ENCODE assay signal across 8 mouse cellular contexts in the genomic region with DNA sequence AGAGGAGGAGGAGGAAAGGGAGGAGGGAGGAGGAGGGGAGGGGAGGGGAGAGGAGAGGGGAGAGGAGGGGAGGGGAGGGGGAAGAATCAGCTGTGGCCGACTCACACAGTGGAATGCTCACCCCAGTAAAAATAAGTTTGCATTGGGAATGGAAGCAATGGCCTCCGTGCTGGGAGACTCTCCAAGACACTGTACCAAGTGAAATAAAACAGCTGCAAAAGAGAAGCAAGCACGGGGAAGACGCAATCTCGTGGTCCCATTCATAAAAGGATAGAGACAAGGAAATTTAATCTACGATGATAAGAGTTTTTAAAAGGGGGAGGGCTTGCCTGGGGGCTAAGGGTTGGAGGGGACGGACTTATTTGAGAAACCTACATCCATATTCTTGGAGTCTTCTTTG. TPM values are rescaled to one million over a fixed set of nuclear protein-coding genes. Genes with fewer than 3 reads are reported as not detected.
A peak's percentile ranks its signal among the peaks of the same experiment; 100 is the strongest.
DNase-seq lines count a peak whose midpoint lies in the region; ATAC-seq and TF ChIP-seq lines count a peak whose summit lies in the region.

No protein-coding gene starts in this region.

- WGBS in embryonic facial prominence, embryonic 15.5 days = 13% methylated on average over 7 of the region's 7 CpGs
- 39% methylated on average over 7 of the region's 7 CpGs for WGBS in hindbrain, embryonic 14.5 days
- 7% methylated on average over 7 of the region's 7 CpGs for WGBS in liver, embryonic 16.5 days (ENCODE audit: insufficient replicate concordance)

- peak overlapping the region; percentile 52 for H3K4me2 ChIP-seq in embryonic facial prominence, embryonic 15.5 days (replicated peaks)
- peak overlapping the region; percentile 54 for H3K4me2 ChIP-seq in hindbrain, embryonic 14.5 days (replicated peaks)
- peak overlapping the region; percentile 73 for H3K4me2 ChIP-seq in liver, embryonic 16.5 days (ENCODE audit: low read depth, low read length)

- peak overlapping the region; percentile 57; the same call in 1 of the 2 replicates for H3K27ac ChIP-seq in ES-E14 (ENCODE audit: insufficient read depth, low read depth, low read length, poor library complexity, severe bottlenecking)
- H3K27ac ChIP-seq in embryonic facial prominence, embryonic 15.5 days (replicated peaks) = peak overlapping the region; percentile 83
- no peak overlapping the region for H3K27ac ChIP-seq in hindbrain, embryonic 14.5 days
- peak overlapping the region; percentile 71 for H3K27ac ChIP-seq in liver, embryonic 16.5 days (ENCODE audit: low read length)

- H3K9me3 ChIP-seq in ES-E14 (ENCODE audit: control insufficient read depth, insufficient read depth, low read depth, low read length) = no peaks in the 10 kb centered on the region
- H3K9me3 ChIP-seq in embryonic facial prominence, embryonic 15.5 days (replicated peaks) = no peaks in the 10 kb centered on the region
- no peaks in the 10 kb centered on the region for H3K9me3 ChIP-seq in hindbrain, embryonic 14.5 days (ENCODE audit: control insufficient read depth, low read length)
- no peaks in the 10 kb centered on the region for H3K9me3 ChIP-seq in liver, embryonic 16.5 days (replicated peaks; ENCODE audit: control insufficient read depth, low read length)

- H3K4me3 ChIP-seq in ES-E14 (ENCODE audit: insufficient read depth in 1 of 2, low read depth in 1 of 2, low read length in 2 of 2, poor library complexity in 1 of 2, severe bottlenecking in 1 of 2) = peak overlapping the region; percentile 13 to 36; a peak in 3 of 4 replicates
- H3K4me3 ChIP-seq in embryonic facial prominence, embryonic 15.5 days (replicated peaks) = peak overlapping the region; percentile 40
- peak overlapping the region; percentile 27 for H3K4me3 ChIP-seq in hindbrain, embryonic 14.5 days (replicated peaks; ENCODE audit: low read length)
- H3K4me3 ChIP-seq in liver, embryonic 16.5 days (ENCODE audit: low read depth, low read length) = peak overlapping the region; percentile 55

- peak overlapping the region; percentile 40; the same call in 1 of the 2 replicates for H3K9ac ChIP-seq in ES-E14 (ENCODE audit: insufficient read depth, low read depth, low read length, poor library complexity, severe bottlenecking)
- H3K9ac ChIP-seq in embryonic facial prominence, embryonic 15.5 days = 0 out of 2 replicates have a peak overlapping the region, but pooled peaks have one; percentile 6
- no peak overlapping the region for H3K9ac ChIP-seq in hindbrain, embryonic 14.5 days
- H3K9ac ChIP-seq in liver, embryonic 16.5 days (ENCODE audit: low read depth, low read length) = no peak overlapping the region

- no peaks in the 10 kb centered on the region for H3K36me3 ChIP-seq in ES-E14 (ENCODE audit: control insufficient read depth, insufficient read depth, low read length, poor library complexity, severe bottlenecking)
- H3K36me3 ChIP-seq in embryonic facial prominence, embryonic 15.5 days = no peaks in the 10 kb centered on the region
- no peaks in the 10 kb centered on the region for H3K36me3 ChIP-seq in hindbrain, embryonic 14.5 days (replicated peaks; ENCODE audit: control insufficient read depth, insufficient read depth)
- no peaks in the 10 kb centered on the region for H3K36me3 ChIP-seq in liver, embryonic 16.5 days (ENCODE audit: control insufficient read depth, insufficient read depth)

- H3K27me3 ChIP-seq in embryonic facial prominence, embryonic 15.5 days = no peaks in the 10 kb centered on the region
- no peaks in the 10 kb centered on the region for H3K27me3 ChIP-seq in hindbrain, embryonic 14.5 days (ENCODE audit: control insufficient read depth, insufficient read depth, low read length)
- H3K27me3 ChIP-seq in liver, embryonic 16.5 days (ENCODE audit: control insufficient read depth, insufficient read depth, low read depth, low read length) = no peaks in the 10 kb centered on the region

- DNase-seq in ES-E14 (ENCODE audit: low read depth, low spot score) = no peak
- DNase-seq in hindbrain, embryonic 14.5 days (ENCODE audit: low spot score) = no peak
- DNase-seq in testis, postnatal 10 days (ENCODE audit: low spot score) = no peak
- DNase-seq in cerebellum, adult 8-10 months = no peak
- no peak for DNase-seq in urinary bladder, postnatal 36 days (ENCODE audit: low spot score in 2 of 2)

- in situ Hi-C loops in ES-E14 (cut with MboI; ENCODE audit: low sequenced_read_pairs in 2 of 2, unreplicated experiment in 2 of 2) = no loop called here

- ATAC-seq in embryonic facial prominence, embryonic 15.5 days (ENCODE audit: insufficient number of reproducible peaks, low FRiP score, low TSS enrichment, low read depth) = no peak
- no peak for ATAC-seq in hindbrain, embryonic 14.5 days (ENCODE audit: low FRiP score)
- no peak for ATAC-seq in liver, embryonic 16.5 days (ENCODE audit: low read depth)
- ATAC-seq in megakaryocyte, adult 5-6 weeks (ENCODE audit: poor library complexity, severe bottlenecking) = no peak

- H3K4me1 ChIP-seq in ES-E14 (ENCODE audit: control insufficient read depth in 2 of 2, insufficient read depth in 2 of 2, low read length in 2 of 2, poor library complexity in 1 of 2) = peaks cover 2 to 15% of the 10 kb centered on the region in 2 experiments; a peak in 2 of 4 replicates
- H3K4me1 ChIP-seq in embryonic facial prominence, embryonic 15.5 days = peaks cover 25% of the 10 kb centered on the region
- peaks cover 6% of the 10 kb centered on the region; the same call in 1 of the 2 replicates for H3K4me1 ChIP-seq in hindbrain, embryonic 14.5 days (replicated peaks; ENCODE audit: control insufficient read depth, insufficient read depth, low read length)
- H3K4me1 ChIP-seq in liver, embryonic 16.5 days (ENCODE audit: control insufficient read depth, low read depth, low read length) = peaks cover 34% of the 10 kb centered on the region

TF ChIP-seq in ES-E14, 5 proteins besides CTCF, POLR2A, EP300 and RAD21:
- TF ChIP-seq ZC3H11A (IDR thresholded peaks at IDR 0.05; ENCODE audit: borderline replicate concordance, low read depth, low read length) (no peak), MAFK (IDR thresholded peaks at IDR 0.05; ENCODE audit: insufficient read depth, low read depth, low read length) (no peak), HCFC1 (IDR thresholded peaks at IDR 0.05; ENCODE audit: borderline replicate concordance, insufficient read depth, low read length) (no peak), ZNF384 (IDR thresholded peaks at IDR 0.05; ENCODE audit: low read depth, low read length) (no peak), CHD2 (IDR thresholded peaks at IDR 0.05; ENCODE audit: low read depth, low read length) (no peak)

RNA-seq across cellular contexts. Expression of gene 1700122O11Rik, which starts 36.9 kb away (rescaled TPM):
- total RNA-seq in ES-E14 (2012; rRNA removed) = not detected in 2 replicates
- not detected in 2 replicates for polyA plus RNA-seq in embryonic facial prominence, embryonic 15.5 days (2015; fragmentation: Nextera tagmentation; extraction: Ambion mirVana)
- not detected in 2 replicates for polyA plus RNA-seq in hindbrain, embryonic 14.5 days (2014; fragmentation: Nextera tagmentation; extraction: Ambion mirVana)
- not detected in 2 replicates for polyA plus RNA-seq in liver, embryonic 16.5 days (2015; fragmentation: Nextera tagmentation; extraction: Ambion mirVana)
- total RNA-seq in megakaryocyte, adult 5-6 weeks (2015) = not detected in 2 replicates
- total RNA-seq in megakaryocyte, adult 5-6 weeks (2017) = not detected in 2 replicates

Comparison
In these comparisons a context has a peak if more than half of its experiments do, and no peak if none do; other contexts are left out.
1. H3K9ac ChIP-seq: peak in ES-E14 (single experiment) and embryonic facial prominence, embryonic 15.5 days (single experiment); none in hindbrain, embryonic 14.5 days (single experiment) and liver, embryonic 16.5 days (single experiment).
2. Peak in every context shown above with its lines, with median percentiles within 50 percentile points of each other: H3K4me3 ChIP-seq and H3K4me2 ChIP-seq.